Mouse (Mus musculus) hindbrain, embryonic 13.5 days (tissue): ENCODE measurements around the gene Insig1. TPM values are rescaled to one million over a fixed set of nuclear protein-coding genes. Genes with fewer than 3 reads are reported as not detected.

Experiments
- ATAC-seq: fragments of 200-750 bp; cut with Nextera tagmentation; 2 replicates; pipeline ENCODE4 v1.8.0; 2017; ENCODE audit warnings: moderate TSS enrichment; ENCODE audit not compliant: low FRiP score
- H3K27ac ChIP-seq: fragments of 300-500 bp; sonication (generic); 2 replicates; pipeline ENCODE4 v1.5.1; 2015; ENCODE audit warnings: inconsistent platforms, mild to moderate bottlenecking, moderate library complexity
- H3K27me3 ChIP-seq: fragments of 300-500 bp; sonication (generic); 2 replicates; pipeline ENCODE4 v1.6.1; 2015; ENCODE audit warnings: mild to moderate bottlenecking, inconsistent platforms
- H3K36me3 ChIP-seq: fragments of 300-500 bp; sonication (generic); 2 replicates; pipeline ENCODE4 v1.6.1; 2015; ENCODE audit warnings: mild to moderate bottlenecking, inconsistent platforms
- H3K4me1 ChIP-seq: fragments of 300-500 bp; sonication (generic); replicated peaks from 2 replicates; pipeline ENCODE4 v1.6.1; 2015; ENCODE audit warnings: inconsistent platforms
- H3K4me2 ChIP-seq: fragments of 300-500 bp; sonication (generic); 2 replicates; pipeline ENCODE4 v1.6.1; 2015; ENCODE audit warnings: inconsistent platforms, mild to moderate bottlenecking, moderate library complexity
- H3K4me3 ChIP-seq: fragments of 300-500 bp; sonication (generic); 2 replicates; pipeline ENCODE4 v1.5.1; 2015; ENCODE audit warnings: mild to moderate bottlenecking, inconsistent platforms
- H3K9ac ChIP-seq: fragments of 300-500 bp; sonication (generic); 2 replicates; pipeline ENCODE4 v1.6.1; 2015; ENCODE audit warnings: mild to moderate bottlenecking, inconsistent platforms
- H3K9me3 ChIP-seq: fragments of 300-500 bp; sonication (generic); 2 replicates; pipeline ENCODE4 v1.6.1; 2016; ENCODE audit warnings: inconsistent platforms
- WGBS: fragments of 180-500 bp; shearing (Covaris S2); methylation state at CpG from one replicate; pipeline ENCODE4 v1.1.7; 2015; 5-methylcytosine and 5-hydroxymethylcytosine counted together
- polyA plus RNA-seq: library from polyadenylated mRNA; unstranded; fragments of >200 nt; fragmentation: Nextera tagmentation; extraction: Ambion mirVana; gene quantifications from 2 replicates; pipeline ENCODE4 v1.2.1, GENCODE M21; 2015

Gene Insig1
- polyA plus RNA-seq, 1 experiment from 2014 or later = 64.3 TPM

GRCm38 (mm10) chr5:28040726-28041125 lies 30.4 kb upstream of the Insig1 start:
- Histone ChIP-seq H3K4me2 (no peak overlapping the region), H3K4me1 (peaks cover 11% of the 10 kb centered on the region), H3K9ac (no peak overlapping the region), H3K27me3 (no peaks in the 10 kb centered on the region), H3K4me3 (no peak overlapping the region), H3K36me3 (no peaks in the 10 kb centered on the region), H3K9me3 (peaks cover 4% of the 10 kb centered on the region), H3K27ac (no peak overlapping the region)
- 91% methylated on average over 3 of the region's 3 CpGs for WGBS
- ATAC-seq = no peak

- WGBS = 88% methylated on average over 3 of the region's 3 CpGs
Measured at GRCm38 (mm10) chr5:28042021-28042420, 29.1 kb upstream of the Insig1 start.

GRCm38 (mm10) chr5:28042779-28043178 lies 28.4 kb upstream of the Insig1 start:
- Histone ChIP-seq H3K27me3 (no peaks in the 10 kb centered on the region), H3K36me3 (no peaks in the 10 kb centered on the region), H3K4me1 (peaks cover 8% of the 10 kb centered on the region), H3K9ac (no peak overlapping the region), H3K9me3 (peaks cover 4% of the 10 kb centered on the region), H3K27ac (no peak overlapping the region), H3K4me2 (no peak overlapping the region), H3K4me3 (no peak overlapping the region)
- 88% methylated on average over 2 of the region's 2 CpGs for WGBS
- ATAC-seq = no peak

More at GRCm38 (mm10) chr5:28042021-28042420, 29.1 kb upstream of the Insig1 start:
- peaks cover 11% of the 10 kb centered on the region for H3K4me1 ChIP-seq
- ATAC-seq = no peak
- H3K36me3 ChIP-seq = no peaks in the 10 kb centered on the region
- peaks cover 4% of the 10 kb centered on the region for H3K9me3 ChIP-seq
- H3K4me3 ChIP-seq = no peak overlapping the region
- no peaks in the 10 kb centered on the region for H3K27me3 ChIP-seq
- H3K27ac ChIP-seq = no peak overlapping the region
- H3K9ac ChIP-seq = no peak overlapping the region
- H3K4me2 ChIP-seq = no peak overlapping the region

GRCm38 (mm10) chr5:28043386-28043785 lies 27.8 kb upstream of the Insig1 start:
- no peak for ATAC-seq
- Histone ChIP-seq H3K27ac (no peak overlapping the region), H3K36me3 (no peaks in the 10 kb centered on the region), H3K27me3 (no peaks in the 10 kb centered on the region), H3K9ac (no peak overlapping the region), H3K4me3 (no peak overlapping the region), H3K9me3 (peaks cover 4% of the 10 kb centered on the region), H3K4me1 (0 out of 2 replicates have a peak, but pooled peaks cover 1% of the 10 kb centered on the region), H3K4me2 (no peak overlapping the region)
- WGBS = 89% methylated on average over 5 of the region's 5 CpGs

- H3K9me3 ChIP-seq = peaks cover 4% of the 10 kb centered on the region
- no peak for ATAC-seq
- no peaks in the 10 kb centered on the region for H3K4me1 ChIP-seq
- H3K4me3 ChIP-seq = no peak overlapping the region
- no peak overlapping the region for H3K4me2 ChIP-seq
- no peaks in the 10 kb centered on the region for H3K27me3 ChIP-seq
- no peak overlapping the region for H3K9ac ChIP-seq
- H3K27ac ChIP-seq = no peak overlapping the region
- WGBS = 93% methylated on average over 3 of the region's 3 CpGs
- H3K36me3 ChIP-seq = no peaks in the 10 kb centered on the region
Measured at GRCm38 (mm10) chr5:28046966-28047365, 24.2 kb upstream of the Insig1 start.

- Histone ChIP-seq H3K9me3 (peaks cover 4% of the 10 kb centered on the region), H3K27ac (no peak overlapping the region), H3K4me2 (no peak overlapping the region), H3K9ac (no peak overlapping the region), H3K36me3 (no peaks in the 10 kb centered on the region), H3K27me3 (no peaks in the 10 kb centered on the region), H3K4me3 (no peak overlapping the region), H3K4me1 (no peaks in the 10 kb centered on the region)
- 88% methylated on average over 1 of the region's 1 CpGs for WGBS
- no peak for ATAC-seq
Measured at GRCm38 (mm10) chr5:28047961-28048360, 23.2 kb upstream of the Insig1 start.

GRCm38 (mm10) chr5:28055450-28055849 lies 15.7 kb upstream of the Insig1 start:
- no peaks in the 10 kb centered on the region for H3K36me3 ChIP-seq
- H3K4me3 ChIP-seq = no peak overlapping the region
- H3K4me1 ChIP-seq = no peaks in the 10 kb centered on the region
- 58% methylated on average over 2 of the region's 2 CpGs for WGBS
- no peak for ATAC-seq
- no peaks in the 10 kb centered on the region for H3K9me3 ChIP-seq
- no peak overlapping the region for H3K9ac ChIP-seq
- H3K27me3 ChIP-seq = no peaks in the 10 kb centered on the region
- no peak overlapping the region for H3K27ac ChIP-seq
- no peak overlapping the region for H3K4me2 ChIP-seq

- no peak for ATAC-seq
Measured at GRCm38 (mm10) chr5:28056877-28057276, 14.3 kb upstream of the Insig1 start.

GRCm38 (mm10) chr5:28060506-28060905 lies 10.7 kb upstream of the Insig1 start:
- Histone ChIP-seq H3K27ac (no peak overlapping the region), H3K27me3 (no peaks in the 10 kb centered on the region)
- ATAC-seq = no peak

More at GRCm38 (mm10) chr5:28056877-28057276, 14.3 kb upstream of the Insig1 start:
- Histone ChIP-seq H3K27ac (no peak overlapping the region), H3K36me3 (no peaks in the 10 kb centered on the region), H3K9ac (no peak overlapping the region), H3K4me1 (no peaks in the 10 kb centered on the region), H3K27me3 (no peaks in the 10 kb centered on the region), H3K9me3 (no peaks in the 10 kb centered on the region), H3K4me2 (no peak overlapping the region), H3K4me3 (no peak overlapping the region)
- WGBS = 81% methylated on average over 3 of the region's 3 CpGs

GRCm38 (mm10) chr5:28061011-28061410 lies 10.2 kb upstream of the Insig1 start:
- no peaks in the 10 kb centered on the region for H3K36me3 ChIP-seq
- no peak for ATAC-seq
- WGBS = 85% methylated on average over 6 of the region's 6 CpGs
- H3K27me3 ChIP-seq = no peaks in the 10 kb centered on the region
- H3K4me3 ChIP-seq = no peak overlapping the region
- no peaks in the 10 kb centered on the region for H3K4me1 ChIP-seq
- no peak overlapping the region for H3K27ac ChIP-seq
- H3K9ac ChIP-seq = no peak overlapping the region
- no peaks in the 10 kb centered on the region for H3K9me3 ChIP-seq
- no peak overlapping the region for H3K4me2 ChIP-seq

More at GRCm38 (mm10) chr5:28060506-28060905, 10.7 kb upstream of the Insig1 start:
- no peaks in the 10 kb centered on the region for H3K4me1 ChIP-seq
- no peak overlapping the region for H3K9ac ChIP-seq
- no peaks in the 10 kb centered on the region for H3K36me3 ChIP-seq
- H3K9me3 ChIP-seq = no peaks in the 10 kb centered on the region
- no peak overlapping the region for H3K4me2 ChIP-seq
- no peak overlapping the region for H3K4me3 ChIP-seq

- H3K27ac ChIP-seq = no peak overlapping the region
- ATAC-seq = no peak
- H3K4me1 ChIP-seq = 0 out of 2 replicates have a peak, but pooled peaks cover 3% of the 10 kb centered on the region
- H3K4me2 ChIP-seq = no peak overlapping the region
- 84% methylated on average over 3 of the region's 3 CpGs for WGBS
- H3K9me3 ChIP-seq = no peaks in the 10 kb centered on the region
- H3K27me3 ChIP-seq = no peaks in the 10 kb centered on the region
- H3K9ac ChIP-seq = no peak overlapping the region
- H3K36me3 ChIP-seq = no peaks in the 10 kb centered on the region
- H3K4me3 ChIP-seq = no peak overlapping the region
Measured at GRCm38 (mm10) chr5:28063989-28064624, 7.1 kb upstream of the Insig1 start.

- Histone ChIP-seq H3K36me3 (no peaks in the 10 kb centered on the region), H3K4me1 (peaks cover 14% of the 10 kb centered on the region), H3K27me3 (no peaks in the 10 kb centered on the region), H3K9me3 (no peaks in the 10 kb centered on the region), H3K4me3 (no peak overlapping the region), H3K9ac (no peak overlapping the region), H3K4me2 (no peak overlapping the region), H3K27ac (no peak overlapping the region)
- no peak for ATAC-seq
- 67% methylated on average over 4 of the region's 4 CpGs for WGBS
Measured at GRCm38 (mm10) chr5:28065275-28065674, 5.9 kb upstream of the Insig1 start.

- Histone ChIP-seq H3K9me3 (no peaks in the 10 kb centered on the region), H3K27me3 (no peaks in the 10 kb centered on the region), H3K36me3 (no peaks in the 10 kb centered on the region), H3K4me3 (no peak overlapping the region), H3K4me1 (peaks cover 18% of the 10 kb centered on the region), H3K9ac (no peak overlapping the region; the same call in 1 of the 2 replicates), H3K27ac (no peak overlapping the region), H3K4me2 (no peak overlapping the region)
- 84% methylated on average over 5 of the region's 5 CpGs for WGBS
- ATAC-seq = no peak
Measured at GRCm38 (mm10) chr5:28066311-28066710, 4.9 kb upstream of the Insig1 start.
